Mouse (Mus musculus): ENCODE measurements around the gene Grk3. TPM values are rescaled to one million over a fixed set of nuclear protein-coding genes. Genes with fewer than 3 reads are reported as not detected.

Grk3 gene
- polyA plus RNA-seq, 1 experiment from 2014 or later: 3.6 TPM

DNA sequence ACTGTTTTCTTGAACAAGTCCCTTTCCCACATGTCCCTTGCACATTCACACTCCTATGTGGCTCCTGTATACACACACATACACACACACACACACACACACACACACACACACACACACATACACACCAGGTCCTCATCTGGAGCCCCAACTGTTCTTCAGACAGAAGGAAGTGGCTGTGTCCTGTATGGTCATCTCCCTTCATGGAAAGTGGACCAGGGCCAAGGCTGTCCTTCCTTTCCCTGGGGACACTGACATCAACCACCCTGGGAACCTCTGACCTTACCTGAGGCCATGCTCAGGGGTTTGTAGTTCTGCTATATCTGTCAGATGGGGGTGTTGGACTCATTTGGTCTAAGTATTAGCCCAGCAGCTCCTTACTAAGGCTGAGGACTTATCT is 123.2 kb downstream of the Grk3 start:
- no peaks in the 10 kb centered on the region for H3K79me2 ChIP-seq (ENCODE audit: inconsistent target)
- H3K36me3 ChIP-seq (ENCODE audit: inconsistent target): no peaks in the 10 kb centered on the region
- no peak overlapping the region for H3K4me3 ChIP-seq (ENCODE audit: inconsistent target)
- no peak overlapping the region for H3K27ac ChIP-seq

- no peaks in the 10 kb centered on the region for H3K36me3 ChIP-seq (ENCODE audit: inconsistent target)
- 62% methylated on average over 7 of the region's 7 CpGs for WGBS (ENCODE audit: missing documents)
- no peak overlapping the region for H3K4me3 ChIP-seq (ENCODE audit: inconsistent target)
- no peaks in the 10 kb centered on the region for H3K79me2 ChIP-seq (ENCODE audit: inconsistent target)
- H3K27ac ChIP-seq: no peak overlapping the region
Observed at GRCm38 (mm10) chr5:112888651-112889050, 126.9 kb downstream of the Grk3 start.

GRCm38 (mm10) chr5:112886687-112887491 is 128.7 kb downstream of the Grk3 start:
- H3K79me2 ChIP-seq (ENCODE audit: inconsistent target): no peaks in the 10 kb centered on the region
- WGBS (ENCODE audit: missing documents): 83% methylated on average over 17 of the region's 17 CpGs
- no peak overlapping the region for H3K4me3 ChIP-seq (ENCODE audit: inconsistent target)
- H3K36me3 ChIP-seq (ENCODE audit: inconsistent target): no peaks in the 10 kb centered on the region
- no peak overlapping the region for H3K27ac ChIP-seq

GRCm38 (mm10) chr5:112877391-112878115 is 138.0 kb downstream of the Grk3 start:
- Histone ChIP-seq H3K36me3 (ENCODE audit: inconsistent target) (no peaks in the 10 kb centered on the region), H3K27ac (no peak overlapping the region), H3K4me3 (ENCODE audit: inconsistent target) (no peak overlapping the region), H3K79me2 (ENCODE audit: inconsistent target) (no peaks in the 10 kb centered on the region)
- 77% methylated on average over 11 of the region's 14 CpGs for WGBS (ENCODE audit: missing documents)

- H3K4me3 ChIP-seq (ENCODE audit: inconsistent target): no peak overlapping the region
- 34% methylated on average over 4 of the region's 4 CpGs for WGBS (ENCODE audit: missing documents)
- no peak overlapping the region for H3K27ac ChIP-seq
- no peaks in the 10 kb centered on the region for H3K36me3 ChIP-seq (ENCODE audit: inconsistent target)
- no peaks in the 10 kb centered on the region for H3K79me2 ChIP-seq (ENCODE audit: inconsistent target)
Observed at GRCm38 (mm10) chr5:112876846-112877390, 138.7 kb downstream of the Grk3 start.

GRCm38 (mm10) chr5:112872999-112873398 is 142.6 kb downstream of the Grk3 start:
- Histone ChIP-seq H3K27ac (no peak overlapping the region), H3K4me3 (ENCODE audit: inconsistent target) (no peak overlapping the region), H3K79me2 (ENCODE audit: inconsistent target) (no peaks in the 10 kb centered on the region), H3K36me3 (ENCODE audit: inconsistent target) (no peaks in the 10 kb centered on the region)
- 28% methylated on average over 6 of the region's 6 CpGs for WGBS (ENCODE audit: missing documents)

- WGBS (ENCODE audit: missing documents): 26% methylated on average over 8 of the region's 9 CpGs
Observed at GRCm38 (mm10) chr5:112870729-112871128, 144.9 kb downstream of the Grk3 start.

DNA sequence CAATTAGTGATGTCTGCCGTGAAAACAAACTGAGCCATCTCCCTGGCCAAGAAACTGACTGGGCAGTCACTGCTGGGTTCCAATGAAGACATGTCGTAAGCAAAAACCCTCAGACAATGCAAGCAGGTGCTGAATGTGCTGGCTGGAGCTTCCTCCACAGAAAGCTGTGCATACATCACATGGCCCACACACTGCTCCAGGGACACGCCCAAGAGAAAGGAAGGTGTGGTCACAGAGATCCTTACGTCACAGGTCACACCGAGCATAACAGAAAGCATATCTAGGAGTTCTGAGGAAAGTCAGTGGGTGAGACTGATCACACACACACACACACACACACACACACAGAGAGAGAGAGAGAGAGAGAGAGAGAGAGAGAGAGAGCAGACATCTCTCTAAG is 147.0 kb downstream of the Grk3 start:
- no peak overlapping the region for H3K4me3 ChIP-seq (ENCODE audit: inconsistent target)
- 66% methylated on average over 5 of the region's 5 CpGs for WGBS (ENCODE audit: missing documents)
- H3K79me2 ChIP-seq (ENCODE audit: inconsistent target): no peaks in the 10 kb centered on the region
- H3K36me3 ChIP-seq (ENCODE audit: inconsistent target): no peaks in the 10 kb centered on the region
- no peak overlapping the region for H3K27ac ChIP-seq

More at GRCm38 (mm10) chr5:112870729-112871128, 144.9 kb downstream of the Grk3 start:
- Histone ChIP-seq H3K36me3 (ENCODE audit: inconsistent target) (no peaks in the 10 kb centered on the region), H3K4me3 (ENCODE audit: inconsistent target) (no peak overlapping the region), H3K79me2 (ENCODE audit: inconsistent target) (no peaks in the 10 kb centered on the region), H3K27ac (no peak overlapping the region)

GRCm38 (mm10) chr5:112864719-112865367 is 150.7 kb downstream of the Grk3 start:
- H3K36me3 ChIP-seq (ENCODE audit: inconsistent target): no peaks in the 10 kb centered on the region
- no peak overlapping the region for H3K27ac ChIP-seq
- no peak overlapping the region for H3K4me3 ChIP-seq (ENCODE audit: inconsistent target)
- H3K79me2 ChIP-seq (ENCODE audit: inconsistent target): no peaks in the 10 kb centered on the region
- WGBS (ENCODE audit: missing documents): 50% methylated on average over 4 of the region's 4 CpGs

Other genes starting within 250 kb of the Grk3 start
- gene Myo18b, start 119.4 kb downstream of the Grk3 start, polyA plus RNA-seq (2018): 0.06 TPM in 1 of 3 replicates, not detected in the others
- gene Crybb2, start 54.3 kb upstream of the Grk3 start, polyA plus RNA-seq (2018): not detected in 3 replicates
- not detected in 3 replicates for gene Crybb3, start 65.8 kb upstream of the Grk3 start, polyA plus RNA-seq (2018)
- gene 2900026A02Rik, start 205.4 kb upstream of the Grk3 start, polyA plus RNA-seq (2018): 4.3 to 6.7 TPM (median 4.4 TPM) in 3 replicates
- not detected in 3 replicates for gene Tmem211, start 211.1 kb upstream of the Grk3 start, polyA plus RNA-seq (2018)